Mouse (Mus musculus): ENCODE data around the gene Adamts7. TPM values are rescaled to one million over a fixed set of nuclear protein-coding genes. Genes with fewer than 3 reads are reported as not detected.

The Adamts7 gene
- polyA plus RNA-seq, 1 experiment from 2014 or later = 7.0 TPM

GRCm38 (mm10) chr9:90216259-90217001 lies 53.6 kb downstream of the Adamts7 start:
- H3K27me3 ChIP-seq (ENCODE audit: control insufficient read depth, insufficient read depth, low read depth, low read length) = no peaks in the 10 kb centered on the region
- H3K36me3 ChIP-seq (ENCODE audit: control insufficient read depth, insufficient read depth, low read length) = peaks cover 25% of the 10 kb centered on the region
- H3K9me3 ChIP-seq (replicated peaks; ENCODE audit: control insufficient read depth, low read length, poor library complexity, severe bottlenecking) = no peaks in the 10 kb centered on the region
- H3K4me3 ChIP-seq (ENCODE audit: low read depth, low read length) = no peak overlapping the region
- no peak for ATAC-seq
- H3K4me2 ChIP-seq (ENCODE audit: low read length) = no peak overlapping the region
- H3K4me1 ChIP-seq (ENCODE audit: control insufficient read depth, insufficient read depth, low read length) = no peaks in the 10 kb centered on the region
- WGBS = 87% methylated on average over 11 of the region's 11 CpGs
- H3K9ac ChIP-seq (ENCODE audit: low read depth, low read length) = no peak overlapping the region
- no peak overlapping the region for H3K27ac ChIP-seq (ENCODE audit: low read length)

DNA sequence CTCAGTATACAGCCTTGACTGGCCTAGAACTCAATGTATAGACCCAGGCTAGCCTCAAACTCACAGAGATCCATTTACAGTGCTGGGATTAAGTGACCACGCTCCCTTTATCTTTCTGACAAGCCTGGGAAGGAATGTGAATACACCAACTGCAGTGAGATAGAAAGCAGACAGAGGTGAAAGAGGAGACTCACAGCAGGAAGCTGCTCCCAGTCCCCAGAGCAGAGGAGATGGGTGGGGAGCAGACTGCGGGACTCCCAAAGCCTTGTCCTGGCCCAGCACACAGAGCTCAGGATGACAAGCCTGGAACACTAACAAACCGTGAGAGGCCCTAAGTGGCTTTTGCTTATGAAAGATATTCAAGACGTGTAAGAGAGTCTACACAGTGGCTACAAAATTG lies 54.6 kb downstream of the Adamts7 start:
- no peak for ATAC-seq
- Histone ChIP-seq H3K4me3 (ENCODE audit: low read depth, low read length) (no peak overlapping the region), H3K4me1 (ENCODE audit: control insufficient read depth, insufficient read depth, low read length) (no peaks in the 10 kb centered on the region), H3K9ac (ENCODE audit: low read depth, low read length) (no peak overlapping the region), H3K27ac (ENCODE audit: low read length) (no peak overlapping the region), H3K27me3 (ENCODE audit: control insufficient read depth, insufficient read depth, low read depth, low read length) (no peaks in the 10 kb centered on the region), H3K4me2 (ENCODE audit: low read length) (no peak overlapping the region), H3K9me3 (replicated peaks; ENCODE audit: control insufficient read depth, low read length, poor library complexity, severe bottlenecking) (no peaks in the 10 kb centered on the region), H3K36me3 (ENCODE audit: control insufficient read depth, insufficient read depth, low read length) (peaks cover 28% of the 10 kb centered on the region)
- 43% methylated on average over 4 of the region's 4 CpGs for WGBS

- no peak overlapping the region for H3K9ac ChIP-seq (ENCODE audit: low read depth, low read length)
- no peaks in the 10 kb centered on the region for H3K27me3 ChIP-seq (ENCODE audit: control insufficient read depth, insufficient read depth, low read depth, low read length)
- WGBS = 86% methylated on average over 3 of the region's 3 CpGs
- no peak overlapping the region for H3K27ac ChIP-seq (ENCODE audit: low read length)
- no peaks in the 10 kb centered on the region for H3K4me1 ChIP-seq (ENCODE audit: control insufficient read depth, insufficient read depth, low read length)
- no peak overlapping the region for H3K4me2 ChIP-seq (ENCODE audit: low read length)
- H3K9me3 ChIP-seq (replicated peaks; ENCODE audit: control insufficient read depth, low read length, poor library complexity, severe bottlenecking) = no peaks in the 10 kb centered on the region
- ATAC-seq = no peak
- peaks cover 28% of the 10 kb centered on the region for H3K36me3 ChIP-seq (ENCODE audit: control insufficient read depth, insufficient read depth, low read length)
- no peak overlapping the region for H3K4me3 ChIP-seq (ENCODE audit: low read depth, low read length)
Observed at GRCm38 (mm10) chr9:90222275-90222674, 59.4 kb downstream of the Adamts7 start.

GRCm38 (mm10) chr9:90226081-90226741 lies 63.3 kb downstream of the Adamts7 start:
- no peak overlapping the region for H3K27ac ChIP-seq (ENCODE audit: low read length)
- no peak overlapping the region for H3K9ac ChIP-seq (ENCODE audit: low read depth, low read length)
- ATAC-seq = no peak
- H3K9me3 ChIP-seq (replicated peaks; ENCODE audit: control insufficient read depth, low read length, poor library complexity, severe bottlenecking) = no peaks in the 10 kb centered on the region
- no peak overlapping the region for H3K4me2 ChIP-seq (ENCODE audit: low read length)
- no peak overlapping the region for H3K4me3 ChIP-seq (ENCODE audit: low read depth, low read length)
- no peaks in the 10 kb centered on the region for H3K27me3 ChIP-seq (ENCODE audit: control insufficient read depth, insufficient read depth, low read depth, low read length)
- H3K4me1 ChIP-seq (ENCODE audit: control insufficient read depth, insufficient read depth, low read length) = no peaks in the 10 kb centered on the region
- WGBS = 92% methylated on average over 21 of the region's 21 CpGs
- H3K36me3 ChIP-seq (ENCODE audit: control insufficient read depth, insufficient read depth, low read length) = peaks cover 13% of the 10 kb centered on the region

- no peak overlapping the region for H3K4me2 ChIP-seq (ENCODE audit: low read length)
- H3K9ac ChIP-seq (ENCODE audit: low read depth, low read length) = no peak overlapping the region
- ATAC-seq = no peak
- H3K9me3 ChIP-seq (replicated peaks; ENCODE audit: control insufficient read depth, low read length, poor library complexity, severe bottlenecking) = no peaks in the 10 kb centered on the region
- no peak overlapping the region for H3K27ac ChIP-seq (ENCODE audit: low read length)
- H3K4me3 ChIP-seq (ENCODE audit: low read depth, low read length) = no peak overlapping the region
- H3K36me3 ChIP-seq (ENCODE audit: control insufficient read depth, insufficient read depth, low read length) = peaks cover 13% of the 10 kb centered on the region
- WGBS = 91% methylated on average over 2 of the region's 2 CpGs
- no peaks in the 10 kb centered on the region for H3K4me1 ChIP-seq (ENCODE audit: control insufficient read depth, insufficient read depth, low read length)
- H3K27me3 ChIP-seq (ENCODE audit: control insufficient read depth, insufficient read depth, low read depth, low read length) = no peaks in the 10 kb centered on the region
Observed at GRCm38 (mm10) chr9:90226742-90227096, 63.9 kb downstream of the Adamts7 start.

DNA sequence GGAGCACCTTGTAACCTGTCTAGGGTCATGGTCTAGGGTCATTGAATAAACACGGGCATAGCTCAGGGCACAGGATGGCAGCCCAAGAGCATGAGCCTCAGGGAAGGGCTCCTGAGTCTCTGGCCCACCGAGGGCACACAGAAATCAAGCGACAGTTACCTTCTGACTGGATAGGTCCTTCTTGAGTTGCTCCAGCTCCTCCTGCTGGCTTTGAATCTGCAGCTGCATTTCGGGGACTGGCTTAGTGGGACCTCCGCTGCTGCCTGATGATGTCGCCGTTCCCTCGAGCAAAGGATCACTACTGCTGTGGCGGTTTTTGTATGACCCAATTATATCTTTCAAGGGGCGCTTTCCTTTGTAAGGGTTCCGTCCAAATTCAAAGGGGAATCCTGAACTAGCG lies 64.3 kb downstream of the Adamts7 start:
- Histone ChIP-seq H3K27ac (ENCODE audit: low read length) (no peak overlapping the region), H3K4me3 (ENCODE audit: low read depth, low read length) (no peak overlapping the region), H3K36me3 (ENCODE audit: control insufficient read depth, insufficient read depth, low read length) (peaks cover 11% of the 10 kb centered on the region), H3K27me3 (ENCODE audit: control insufficient read depth, insufficient read depth, low read depth, low read length) (no peaks in the 10 kb centered on the region), H3K4me2 (ENCODE audit: low read length) (no peak overlapping the region), H3K4me1 (ENCODE audit: control insufficient read depth, insufficient read depth, low read length) (no peaks in the 10 kb centered on the region), H3K9ac (ENCODE audit: low read depth, low read length) (no peak overlapping the region), H3K9me3 (replicated peaks; ENCODE audit: control insufficient read depth, low read length, poor library complexity, severe bottlenecking) (no peaks in the 10 kb centered on the region)
- ATAC-seq = no peak
- WGBS = 78% methylated on average over 12 of the region's 12 CpGs

GRCm38 (mm10) chr9:90232781-90233690 lies 70.2 kb downstream of the Adamts7 start:
- 94% methylated on average over 8 of the region's 8 CpGs for WGBS
- Histone ChIP-seq H3K4me2 (ENCODE audit: low read length) (no peak overlapping the region), H3K27me3 (ENCODE audit: control insufficient read depth, insufficient read depth, low read depth, low read length) (no peaks in the 10 kb centered on the region), H3K27ac (ENCODE audit: low read length) (no peak overlapping the region), H3K9ac (ENCODE audit: low read depth, low read length) (no peak overlapping the region), H3K4me1 (ENCODE audit: control insufficient read depth, insufficient read depth, low read length) (no peaks in the 10 kb centered on the region), H3K9me3 (replicated peaks; ENCODE audit: control insufficient read depth, low read length, poor library complexity, severe bottlenecking) (no peaks in the 10 kb centered on the region), H3K36me3 (ENCODE audit: control insufficient read depth, insufficient read depth, low read length) (no peaks in the 10 kb centered on the region), H3K4me3 (ENCODE audit: low read depth, low read length) (no peak overlapping the region)
- no peak for ATAC-seq

DNA sequence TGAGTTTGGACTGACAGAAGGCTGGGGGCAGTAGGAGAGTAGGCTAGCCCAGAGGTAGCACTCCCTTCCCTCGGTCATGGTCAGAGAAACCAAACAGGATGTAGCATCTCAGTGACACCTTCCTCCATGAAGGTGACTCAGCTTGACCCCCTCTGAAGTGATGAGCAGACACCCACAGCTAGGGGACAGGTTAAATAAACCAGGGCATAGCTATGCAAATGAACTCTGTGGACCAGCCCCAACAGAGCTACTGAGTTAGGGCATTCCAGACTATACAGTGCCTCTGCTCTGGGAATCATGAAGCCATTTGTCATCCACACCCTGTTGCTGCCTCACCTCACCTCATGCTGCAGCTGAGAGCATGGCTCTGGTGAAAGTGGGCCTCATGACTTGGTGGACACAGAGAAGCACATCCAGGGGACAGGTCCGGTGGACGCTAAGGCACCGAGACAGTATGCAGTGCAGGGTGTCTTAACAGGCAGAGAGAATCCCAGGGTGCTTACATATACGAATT lies 71.1 kb downstream of the Adamts7 start:
- no peaks in the 10 kb centered on the region for H3K9me3 ChIP-seq (replicated peaks; ENCODE audit: control insufficient read depth, low read length, poor library complexity, severe bottlenecking)
- H3K4me1 ChIP-seq (ENCODE audit: control insufficient read depth, insufficient read depth, low read length) = no peaks in the 10 kb centered on the region
- no peak overlapping the region for H3K27ac ChIP-seq (ENCODE audit: low read length)
- ATAC-seq = no peak
- no peaks in the 10 kb centered on the region for H3K27me3 ChIP-seq (ENCODE audit: control insufficient read depth, insufficient read depth, low read depth, low read length)
- no peak overlapping the region for H3K9ac ChIP-seq (ENCODE audit: low read depth, low read length)
- H3K4me3 ChIP-seq (ENCODE audit: low read depth, low read length) = no peak overlapping the region
- no peak overlapping the region for H3K4me2 ChIP-seq (ENCODE audit: low read length)
- 94% methylated on average over 5 of the region's 5 CpGs for WGBS
- H3K36me3 ChIP-seq (ENCODE audit: control insufficient read depth, insufficient read depth, low read length) = no peaks in the 10 kb centered on the region
